Mouse (Mus musculus): ENCODE data around the gene Stom.

DNA sequence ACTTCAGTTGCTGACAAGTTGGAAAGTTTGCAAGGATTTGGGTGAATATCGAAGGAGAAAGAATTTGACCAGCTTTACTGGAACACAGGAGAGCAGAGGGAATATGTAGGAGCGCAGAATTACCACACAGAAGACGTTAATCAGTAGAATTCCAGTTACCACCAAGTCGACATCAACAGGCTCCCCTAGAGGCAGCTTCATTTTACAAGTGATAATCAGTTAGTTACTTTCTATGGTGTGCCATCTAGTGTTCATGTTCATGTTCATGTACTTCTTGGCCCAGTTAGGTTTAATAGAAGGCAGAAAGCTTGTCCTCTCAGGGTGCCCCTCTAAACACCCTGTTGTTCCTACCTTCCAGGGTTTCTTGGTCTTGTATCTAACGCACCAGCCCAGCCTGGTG, 12.4 kb upstream of the Stom start:
- TF ChIP-seq CTCF (IDR thresholded peaks at IDR 0.05; ENCODE audit: low read depth, low read length) (no peak), POLR2A (IDR thresholded peaks at IDR 0.05; ENCODE audit: borderline replicate concordance, low read depth, low read length) (no peak)

Data from bone marrow macrophage, adult 2 months (primary cell).